Mouse (Mus musculus) limb, embryonic 12.5 days (tissue): ENCODE data around the gene Rflnb. TPM values are rescaled to one million over a fixed set of nuclear protein-coding genes. Genes with fewer than 3 reads are reported as not detected.

Experiments
- ATAC-seq: fragments of 200-750 bp; cut with Nextera tagmentation; 2 replicates; pipeline ENCODE4 v1.8.0; 2017; ENCODE audit warnings: low read depth, moderate TSS enrichment; ENCODE audit not compliant: insufficient number of reproducible peaks, insufficient read depth, low FRiP score, low TSS enrichment
- H3K27ac ChIP-seq: fragments of 300-500 bp; sonication (generic); 2 replicates; pipeline ENCODE4 v1.5.1; 2016; ENCODE audit warnings: mild to moderate bottlenecking, moderate library complexity
- H3K27me3 ChIP-seq: fragments of 300-500 bp; sonication (generic); 2 replicates; pipeline ENCODE4 v1.6.1; 2016; ENCODE audit warnings: mild to moderate bottlenecking, moderate library complexity
- H3K36me3 ChIP-seq: fragments of 300-500 bp; sonication (generic); 2 replicates; pipeline ENCODE4 v1.6.1; 2016; ENCODE audit warnings: mild to moderate bottlenecking, moderate library complexity
- H3K4me1 ChIP-seq: fragments of 300-500 bp; sonication (generic); replicated peaks from 2 replicates; pipeline ENCODE4 v1.6.1; 2016
- H3K4me2 ChIP-seq: fragments of 300-500 bp; sonication (generic); 2 replicates; pipeline ENCODE4 v1.6.1; 2016; ENCODE audit warnings: mild to moderate bottlenecking, moderate library complexity
- H3K4me3 ChIP-seq: fragments of 300-500 bp; sonication (generic); replicated peaks from 2 replicates; pipeline ENCODE4 v1.5.1; 2016; ENCODE audit warnings: mild to moderate bottlenecking
- H3K9ac ChIP-seq: fragments of 300-500 bp; sonication (generic); replicated peaks from 2 replicates; pipeline ENCODE4 v1.6.1; 2016; ENCODE audit warnings: mild to moderate bottlenecking, moderate library complexity
- H3K9me3 ChIP-seq: fragments of 300-500 bp; sonication (generic); 2 replicates; pipeline ENCODE4 v1.6.1; 2016; ENCODE audit warnings: mild to moderate bottlenecking, moderate library complexity
- WGBS: fragments of 180-500 bp; shearing (Covaris S2); methylation state at CpG from one replicate; pipeline ENCODE4 v1.1.7; 2016; 5-methylcytosine and 5-hydroxymethylcytosine counted together
- polyA plus RNA-seq: library from polyadenylated mRNA; unstranded; fragments of >200 nt; fragmentation: Nextera tagmentation; extraction: Ambion mirVana; gene quantifications from 2 replicates; pipeline ENCODE4 v1.2.1, GENCODE M21; 2016

Gene Rflnb
- polyA plus RNA-seq, result 50.9 and 54.0 TPM in 2 replicates

DNA sequence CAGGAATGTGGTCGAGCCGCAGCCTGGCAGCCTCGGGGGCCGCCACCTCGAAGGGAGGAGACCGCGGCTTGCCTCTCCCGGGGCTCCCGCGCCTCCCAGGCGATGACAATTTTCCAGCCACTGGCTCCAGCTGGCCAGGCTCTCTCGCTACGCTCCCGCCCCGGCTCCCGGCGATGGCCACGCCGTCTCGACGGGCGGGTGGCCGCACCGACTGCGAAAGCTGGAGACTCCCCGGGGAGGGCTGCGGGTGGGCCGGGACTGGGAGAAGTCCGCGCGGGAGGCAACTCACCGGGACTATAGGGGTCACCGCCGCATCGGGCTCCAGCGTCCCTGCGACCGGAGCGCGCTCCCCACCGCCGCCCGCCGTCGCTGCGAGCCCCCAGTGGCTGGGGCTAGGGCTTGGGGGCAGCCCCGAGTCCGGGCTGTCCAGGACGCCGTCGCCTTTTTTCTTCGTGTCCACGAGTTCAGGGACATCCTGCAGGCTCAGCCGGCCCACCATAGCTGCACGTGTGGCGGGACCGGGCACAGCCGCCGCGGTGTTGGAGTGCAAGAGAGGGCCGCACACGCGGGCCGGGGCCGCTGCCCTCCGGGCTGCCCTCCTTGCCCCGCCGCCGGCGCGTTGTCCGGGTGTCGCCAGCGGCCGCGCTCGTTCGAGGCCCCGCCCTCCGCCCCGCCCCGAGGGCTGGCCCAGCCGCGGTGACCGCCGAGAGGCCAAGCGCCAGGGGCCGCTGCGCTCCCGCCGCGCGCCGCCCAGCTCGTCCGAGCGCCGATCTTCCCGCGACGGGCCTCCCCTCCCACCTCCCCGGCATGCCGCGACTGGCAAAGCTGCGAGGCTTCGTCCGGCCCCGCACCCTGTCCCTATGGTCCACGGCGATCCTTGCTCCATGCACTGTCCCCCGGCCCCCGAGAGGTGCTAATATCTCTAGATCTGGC, at the start of gene Rflnb:
Rflnb (minus strand) TSS at position 644 of the 933 bp plus-strand sequence.
- peaks cover 40% of the 10 kb centered on the region for H3K4me1 ChIP-seq
- ATAC-seq, result peak; percentile 89
- H3K36me3 ChIP-seq, result peaks cover 16% of the 10 kb centered on the region
- H3K4me3 ChIP-seq, result peak within 1 kb of the TSS; percentile 86
- H3K9ac ChIP-seq, result peak within 1 kb of the TSS; percentile 81
- no peaks in the 10 kb centered on the region for H3K9me3 ChIP-seq
- WGBS, result under 1% methylated on average over 91 of the region's 112 CpGs
- H3K4me2 ChIP-seq, result peak within 1 kb of the TSS; percentile 89
- H3K27ac ChIP-seq, result peak within 1 kb of the TSS; percentile 82
- H3K27me3 ChIP-seq, result peaks cover 6% of the 10 kb centered on the region; the same call in 1 of the 2 replicates

DNA sequence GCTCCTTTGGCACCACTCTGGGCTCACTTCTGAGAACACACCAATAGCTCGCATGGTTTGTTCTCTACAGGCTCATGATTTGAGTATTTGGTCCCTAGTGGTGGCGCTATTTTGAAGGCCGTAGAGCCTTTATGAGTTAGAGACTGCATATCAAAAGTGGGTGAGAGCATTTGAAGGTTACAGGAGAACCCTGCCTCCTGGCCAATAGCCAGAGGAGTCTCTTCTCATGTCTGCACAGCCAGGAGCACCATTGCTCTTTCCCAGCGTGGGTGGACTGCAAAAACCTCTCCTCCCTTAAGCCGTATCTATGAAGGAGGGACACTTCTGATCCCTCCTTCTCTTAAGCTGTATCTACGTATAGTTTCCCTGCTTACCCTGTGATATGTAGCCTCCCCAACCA, 49.8 kb upstream of the Rflnb start:
- Histone ChIP-seq H3K27me3 (no peaks in the 10 kb centered on the region), H3K27ac (no peak overlapping the region), H3K4me3 (no peak overlapping the region), H3K9me3 (no peaks in the 10 kb centered on the region), H3K36me3 (peaks cover 49% of the 10 kb centered on the region), H3K4me2 (no peak overlapping the region), H3K9ac (no peak overlapping the region), H3K4me1 (peaks cover 17% of the 10 kb centered on the region; the same call in 1 of the 2 replicates)
- ATAC-seq, result no peak
- 87% methylated on average over 6 of the region's 6 CpGs for WGBS

DNA sequence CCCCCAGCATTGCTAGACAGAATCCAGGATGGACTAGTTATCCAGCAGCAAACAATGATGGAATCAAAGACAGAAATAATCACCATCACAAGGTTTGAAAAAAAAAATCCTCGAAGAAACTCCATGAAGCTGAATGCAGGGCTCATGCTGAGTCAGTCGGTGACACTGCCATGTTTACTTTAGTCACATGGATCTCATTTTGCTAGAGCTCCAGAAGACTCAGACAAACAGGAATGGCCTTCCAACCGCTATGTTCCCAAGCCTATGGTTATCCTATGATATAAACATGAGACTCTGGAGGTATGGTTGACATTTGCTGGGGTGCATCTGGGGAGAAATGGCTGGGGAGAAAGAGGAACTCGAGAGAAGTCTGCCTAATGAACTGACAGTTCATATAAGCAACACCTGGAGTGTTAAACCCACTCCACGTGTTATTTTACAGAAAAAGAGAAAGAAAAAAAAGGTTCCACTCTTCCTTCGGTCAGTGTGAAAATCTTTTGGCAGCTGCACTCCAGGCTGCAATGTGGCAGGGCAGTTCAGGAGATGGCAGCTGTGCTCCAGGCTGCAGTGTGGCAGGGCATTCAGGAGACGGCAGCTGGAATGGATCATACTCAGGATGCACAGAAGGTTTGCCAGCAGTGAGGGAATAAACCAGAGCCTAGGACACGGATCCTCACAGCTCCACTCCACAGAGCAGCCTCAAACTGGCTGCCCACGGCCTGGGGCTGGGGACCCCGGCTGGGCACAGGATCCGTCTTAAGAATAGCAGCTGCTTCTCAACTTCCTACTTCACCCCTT, 46.9 kb upstream of the Rflnb start:
- Histone ChIP-seq H3K4me1 (peaks cover 9% of the 10 kb centered on the region; the same call in 1 of the 2 replicates), H3K36me3 (peaks cover 23% of the 10 kb centered on the region), H3K27ac (peak overlapping the region; percentile 66), H3K4me3 (no peak overlapping the region), H3K27me3 (no peaks in the 10 kb centered on the region), H3K9ac (no peak overlapping the region), H3K9me3 (no peaks in the 10 kb centered on the region), H3K4me2 (no peak overlapping the region)
- ATAC-seq, result no peak
- 43% methylated on average over 11 of the region's 11 CpGs for WGBS

DNA sequence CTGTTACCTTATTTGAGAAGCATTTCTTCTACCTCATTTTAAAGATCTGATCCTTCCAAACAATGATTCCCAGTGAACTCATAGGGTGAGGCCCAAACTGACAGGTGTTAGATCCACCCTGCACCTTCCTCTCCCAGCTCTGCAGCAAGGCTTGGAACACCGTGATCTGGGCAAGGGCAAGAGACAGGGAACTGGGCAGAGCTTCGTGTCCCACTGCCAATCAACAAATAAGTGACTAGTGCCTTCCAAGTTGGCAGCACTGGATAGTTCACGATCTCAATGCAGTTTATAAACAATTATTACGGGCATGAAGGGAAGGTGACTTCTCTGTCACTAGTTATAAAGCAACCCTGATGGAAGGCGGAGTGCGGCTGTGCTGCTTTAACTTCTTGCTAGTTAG, 42.2 kb upstream of the Rflnb start:
- ATAC-seq, result no peak
- H3K27me3 ChIP-seq, result no peaks in the 10 kb centered on the region
- no peak overlapping the region for H3K4me2 ChIP-seq
- H3K9ac ChIP-seq, result no peak overlapping the region
- 84% methylated on average over 6 of the region's 6 CpGs for WGBS
- H3K4me3 ChIP-seq, result no peak overlapping the region
- H3K27ac ChIP-seq, result no peak overlapping the region
- H3K4me1 ChIP-seq, result peaks cover 6% of the 10 kb centered on the region; the same call in 1 of the 2 replicates
- no peaks in the 10 kb centered on the region for H3K9me3 ChIP-seq
- peaks cover 13% of the 10 kb centered on the region for H3K36me3 ChIP-seq

DNA sequence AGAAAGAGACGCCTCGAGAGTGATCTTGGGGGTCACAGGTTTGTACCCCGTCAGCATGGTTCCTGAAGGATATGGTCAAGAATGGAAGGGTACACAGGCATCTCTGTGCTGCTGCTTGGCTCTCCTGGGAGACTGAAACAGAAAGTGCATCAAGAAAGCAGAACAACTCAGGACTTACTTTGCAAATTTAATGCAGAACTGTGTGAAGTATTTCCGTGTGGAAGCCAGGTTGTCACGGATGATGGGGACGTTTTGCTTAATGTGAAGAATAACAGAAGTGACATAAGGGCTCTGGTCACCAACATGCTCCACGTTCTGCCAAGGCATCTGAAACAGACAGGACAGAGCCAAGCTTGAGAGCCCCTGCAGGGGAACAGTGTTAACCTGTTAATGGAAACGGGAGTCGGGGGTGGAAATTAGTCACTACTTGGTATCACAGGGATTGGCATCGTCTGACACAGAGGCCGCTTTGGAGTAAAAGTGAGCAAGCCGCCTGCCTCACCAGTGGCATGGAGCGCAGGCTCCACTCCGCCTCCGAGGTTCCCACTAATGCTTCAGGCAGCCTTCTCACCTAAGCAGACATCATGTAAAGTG, 39.1 kb upstream of the Rflnb start:
- Histone ChIP-seq H3K27me3 (no peaks in the 10 kb centered on the region), H3K4me2 (no peak overlapping the region), H3K9me3 (no peaks in the 10 kb centered on the region), H3K4me3 (no peak overlapping the region), H3K36me3 (peaks cover 23% of the 10 kb centered on the region), H3K9ac (no peak overlapping the region), H3K4me1 (no peaks in the 10 kb centered on the region), H3K27ac (no peak overlapping the region)
- 80% methylated on average over 15 of the region's 15 CpGs for WGBS
- no peak for ATAC-seq

DNA sequence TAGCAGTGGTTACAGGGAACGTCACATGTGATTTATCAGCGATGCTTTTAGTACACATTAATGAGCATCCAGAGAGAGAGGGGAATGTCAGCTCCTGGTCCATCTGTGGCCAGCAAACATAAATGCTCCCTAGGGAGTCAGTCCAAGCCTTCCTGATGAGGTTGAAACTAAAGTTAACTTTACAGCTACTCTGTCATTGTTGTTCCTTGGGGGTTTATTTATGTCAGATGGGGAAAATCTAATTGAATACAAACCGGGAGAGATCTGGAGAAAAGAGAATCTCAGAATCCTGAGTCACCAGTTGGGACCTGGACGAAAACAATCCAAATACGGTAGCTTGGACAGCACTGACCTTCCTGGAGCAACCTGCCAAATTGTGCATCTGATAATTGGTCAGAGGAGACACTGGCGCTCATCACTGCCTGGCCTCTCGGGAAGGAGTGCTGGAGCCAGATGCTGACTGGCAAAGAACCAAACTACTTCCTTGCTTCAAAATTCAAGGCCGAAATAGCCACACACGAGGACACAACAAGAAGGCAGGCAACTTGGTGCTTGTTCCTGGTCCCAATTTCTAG, 38.0 kb upstream of the Rflnb start:
- Histone ChIP-seq H3K4me1 (peaks cover 3% of the 10 kb centered on the region; the same call in 1 of the 2 replicates), H3K9ac (no peak overlapping the region), H3K27me3 (no peaks in the 10 kb centered on the region), H3K9me3 (no peaks in the 10 kb centered on the region), H3K4me3 (no peak overlapping the region), H3K27ac (no peak overlapping the region), H3K36me3 (peaks cover 28% of the 10 kb centered on the region), H3K4me2 (no peak overlapping the region)
- ATAC-seq, result no peak
- 70% methylated on average over 9 of the region's 9 CpGs for WGBS

DNA sequence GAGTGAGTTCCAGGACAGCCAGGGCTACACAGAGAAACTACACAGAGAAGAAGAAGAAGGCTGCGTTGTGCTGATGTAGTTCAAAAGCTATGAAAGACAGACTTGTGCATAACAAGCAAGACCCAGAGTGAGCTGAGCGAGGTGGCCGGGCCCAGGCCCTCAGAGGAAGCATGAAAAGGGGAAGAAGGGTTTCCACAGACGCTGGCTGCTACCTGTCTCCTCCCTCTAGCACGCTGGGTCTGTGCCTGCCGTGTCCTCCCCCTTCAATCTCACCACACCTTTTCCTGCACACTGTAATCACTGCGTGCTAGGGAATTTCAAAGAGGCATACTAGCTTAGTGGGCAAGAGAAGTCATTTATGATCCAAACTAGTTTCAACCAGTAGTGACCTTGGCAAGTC, 36.8 kb upstream of the Rflnb start:
- 90% methylated on average over 7 of the region's 7 CpGs for WGBS
- ATAC-seq, result no peak

DNA sequence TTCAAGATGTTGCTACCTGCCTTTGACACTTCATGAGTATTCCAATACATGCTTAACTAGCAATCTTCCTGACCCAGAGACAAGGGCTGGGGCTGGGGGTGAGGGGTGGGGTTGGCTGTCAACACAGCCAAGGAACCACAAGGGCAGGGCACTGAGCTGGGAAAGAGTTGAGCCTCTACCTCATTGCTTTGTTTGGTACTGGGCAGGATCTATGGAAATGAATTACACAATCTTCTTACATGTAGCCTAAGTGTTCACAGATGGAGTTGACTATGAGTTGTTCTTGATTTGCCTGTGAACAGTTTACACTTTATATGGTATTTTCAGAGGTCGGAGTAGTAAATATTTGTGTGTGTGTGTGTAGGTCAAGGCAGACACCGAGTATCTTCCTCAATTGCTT, 33.3 kb upstream of the Rflnb start:
- no peak for ATAC-seq
- Histone ChIP-seq H3K36me3 (peaks cover 20% of the 10 kb centered on the region), H3K4me3 (no peak overlapping the region), H3K27me3 (no peaks in the 10 kb centered on the region), H3K4me2 (no peak overlapping the region), H3K9ac (no peak overlapping the region), H3K9me3 (no peaks in the 10 kb centered on the region), H3K4me1 (peaks cover 18% of the 10 kb centered on the region), H3K27ac (no peak overlapping the region)
- WGBS, result 92% methylated on average over 2 of the region's 2 CpGs

More for the DNA sequence above, 36.8 kb upstream of the Rflnb start:
- H3K4me3 ChIP-seq, result no peak overlapping the region
- H3K4me1 ChIP-seq, result peaks cover 15% of the 10 kb centered on the region
- H3K9ac ChIP-seq, result no peak overlapping the region
- peaks cover 28% of the 10 kb centered on the region for H3K36me3 ChIP-seq
- H3K27ac ChIP-seq, result no peak overlapping the region
- no peaks in the 10 kb centered on the region for H3K9me3 ChIP-seq
- no peaks in the 10 kb centered on the region for H3K27me3 ChIP-seq
- no peak overlapping the region for H3K4me2 ChIP-seq

DNA sequence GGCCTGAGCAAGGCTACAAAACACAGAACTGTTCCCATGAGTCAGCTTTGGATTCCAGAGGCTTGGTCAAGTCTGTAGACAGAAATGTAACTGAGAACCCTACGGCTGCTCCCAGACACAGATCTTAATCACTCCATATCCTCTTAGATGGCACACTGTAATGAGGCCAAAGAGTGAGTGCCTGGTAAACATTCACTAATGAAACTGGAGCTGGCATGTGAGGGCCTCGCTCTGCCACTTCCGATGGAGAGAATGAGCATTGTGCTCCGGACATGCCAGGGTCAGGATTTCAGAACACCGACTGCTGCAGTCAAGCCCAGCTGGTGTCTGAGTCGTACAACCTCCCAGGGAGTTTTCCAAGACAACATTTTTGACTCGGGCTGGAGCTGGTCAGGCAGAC, 32.4 kb upstream of the Rflnb start:
- no peak overlapping the region for H3K4me3 ChIP-seq
- H3K9ac ChIP-seq, result no peak overlapping the region
- H3K27me3 ChIP-seq, result no peaks in the 10 kb centered on the region
- no peak overlapping the region for H3K4me2 ChIP-seq
- ATAC-seq, result no peak
- WGBS, result 42% methylated on average over 7 of the region's 7 CpGs
- no peaks in the 10 kb centered on the region for H3K9me3 ChIP-seq
- H3K4me1 ChIP-seq, result peaks cover 18% of the 10 kb centered on the region
- H3K27ac ChIP-seq, result peak overlapping the region; percentile 80
- peaks cover 20% of the 10 kb centered on the region for H3K36me3 ChIP-seq

DNA sequence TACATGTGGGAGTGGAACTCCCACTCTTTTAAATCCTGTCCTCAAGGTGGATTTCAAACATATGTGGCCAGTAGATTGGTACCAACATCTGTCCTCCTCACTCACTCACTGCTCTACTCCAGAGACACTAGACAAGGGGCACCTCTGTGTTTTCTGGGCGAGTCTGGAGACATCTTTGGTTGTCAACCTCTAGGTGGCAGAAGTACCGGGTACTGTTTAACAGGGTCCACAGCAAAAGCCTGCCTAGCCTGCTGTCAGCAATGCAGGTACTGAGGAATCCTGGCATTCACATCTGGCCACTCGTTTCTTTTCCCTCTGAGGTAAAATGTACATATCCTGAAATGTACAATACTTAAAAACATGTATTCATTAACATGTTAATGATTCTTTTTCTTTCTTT, 28.9 kb upstream of the Rflnb start:
- WGBS, result 24% methylated on average over 3 of the region's 3 CpGs
- peaks cover 18% of the 10 kb centered on the region for H3K4me1 ChIP-seq
- H3K27ac ChIP-seq, result no peak overlapping the region
- peaks cover 2% of the 10 kb centered on the region; the same call in 1 of the 2 replicates for H3K36me3 ChIP-seq
- no peak for ATAC-seq
- no peaks in the 10 kb centered on the region for H3K9me3 ChIP-seq
- H3K9ac ChIP-seq, result no peak overlapping the region
- H3K4me2 ChIP-seq, result no peak overlapping the region
- H3K4me3 ChIP-seq, result no peak overlapping the region
- no peaks in the 10 kb centered on the region for H3K27me3 ChIP-seq
